Comparison of ENCODE assay signal across 25 mouse cellular contexts in genomic region chr9:120210865-120211264, GRCm38 (mm10).
DNase-seq lines count a peak whose midpoint lies in the region; ATAC-seq and TF ChIP-seq lines count a peak whose summit lies in the region.
"Had no signal": no experiment of that assay in that cellular context is flagged by ENCODE, and none has a peak within 500 bp of the region (broad histone marks: within the 10 kb centered on the region; RNA-seq: fewer than 3 reads in every experiment).

No protein-coding gene starts in this region.

- intact Hi-C loops in heart, postnatal 36 days (cut with DNase I), result loop anchor here (1.0 kb wide), 1 partner anchor 166 kb away; no protein-coding TSS in a partner anchor
- intact Hi-C loops in heart, postnatal 14 days (cut with DNase I), result loop anchor here (2.0 kb wide), 1 partner anchor 168 kb away; no protein-coding TSS in a partner anchor

- TF ChIP-seq EP300 in heart, postnatal 0 days (IDR thresholded peaks at IDR 0.05; ENCODE audit: low read depth), result no peak

- no peak overlapping the region for H3K9ac ChIP-seq in heart, embryonic 14.5 days (ENCODE audit: low read length)
- no peak overlapping the region for H3K9ac ChIP-seq in heart, postnatal 0 days (replicated peaks; ENCODE audit: low read depth, low read length)
- H3K9ac ChIP-seq: embryonic facial prominence, embryonic 12.5 days; embryonic facial prominence, embryonic 15.5 days; forebrain, postnatal 0 days; intestine, embryonic 15.5 days had no signal

- no peaks in the 10 kb centered on the region for H3K36me3 ChIP-seq in heart, embryonic 14.5 days (ENCODE audit: control insufficient read depth, insufficient read depth, low read length)
- no peaks in the 10 kb centered on the region for H3K36me3 ChIP-seq in heart, postnatal 0 days (replicated peaks; ENCODE audit: control insufficient read depth, insufficient read depth, low read length)
- H3K36me3 ChIP-seq: embryonic facial prominence, embryonic 12.5 days; embryonic facial prominence, embryonic 15.5 days; intestine, embryonic 15.5 days had no signal

- DNase-seq in heart, adult 11 months, result peak; percentile 92
- DNase-seq in heart, postnatal 36 days, result no peak
- DNase-seq in heart, postnatal 4 days, result no peak
- peak; percentile 57 for DNase-seq in heart, postnatal 0 days (ENCODE audit: low spot score)
- DNase-seq in heart, postnatal 14 days, result no peak
- peak; percentile 88 for DNase-seq in Muller cell, postnatal 12 days (ENCODE audit: inconsistent ontology term)
- no peak for DNase-seq in spleen, postnatal 14 days (ENCODE audit: low spot score in 2 of 2)
- DNase-seq: adrenal gland, postnatal 10 days; adrenal gland, postnatal 36 days; cerebellum, adult 11 months; cerebellum, adult 2 months; cerebellum, adult 9-11 months; cerebellum, postnatal 25 days; forebrain, postnatal 0 days; gastrocnemius, adult 2 months; gastrocnemius, postnatal 14 days; kidney, adult 11 months; kidney, adult 8-10 months had no signal

- 47% methylated on average over 4 of the region's 4 CpGs for WGBS in heart, embryonic 14.5 days
- 38% methylated on average over 4 of the region's 4 CpGs for WGBS in heart, postnatal 0 days

- peaks cover 6 to 12% of the 10 kb centered on the region in 2 experiments; a peak in 3 of 4 replicates for H3K4me1 ChIP-seq in heart, embryonic 14.5 days (ENCODE audit: control insufficient read depth in 2 of 2, insufficient read depth in 2 of 2, low read length in 2 of 2)
- peaks cover 17% of the 10 kb centered on the region for H3K4me1 ChIP-seq in heart, postnatal 0 days (ENCODE audit: control insufficient read depth, insufficient read depth)
- H3K4me1 ChIP-seq: embryonic facial prominence, embryonic 12.5 days had no signal

- no peak for TF ChIP-seq CTCF in heart, postnatal 0 days (IDR thresholded peaks at IDR 0.05; ENCODE audit: low read depth)

- H3K9me3 ChIP-seq in heart, embryonic 14.5 days (ENCODE audit: control insufficient read depth, low read length), result no peaks in the 10 kb centered on the region
- H3K9me3 ChIP-seq in heart, postnatal 0 days (replicated peaks; ENCODE audit: control insufficient read depth, low read length), result no peaks in the 10 kb centered on the region
- H3K9me3 ChIP-seq: embryonic facial prominence, embryonic 12.5 days; embryonic facial prominence, embryonic 15.5 days; intestine, embryonic 15.5 days had no signal

- ATAC-seq in heart, embryonic 14.5 days (ENCODE audit: insufficient number of reproducible peaks, insufficient read depth, low FRiP score, low read depth), result 0 out of 2 replicates have a peak, but pooled peaks have one; percentile 45
- ATAC-seq in heart, postnatal 0 days (ENCODE audit: insufficient read depth, low read depth), result peak; percentile 68
- ATAC-seq: forebrain, embryonic 14.5 days; forebrain, postnatal 0 days; hindbrain, embryonic 16.5 days; intestine, embryonic 15.5 days; Patski had no signal

- no peak overlapping the region for H3K4me3 ChIP-seq in heart, embryonic 14.5 days (ENCODE audit: control insufficient read depth in 1 of 2, insufficient read depth in 1 of 2, low read depth in 1 of 2, low read length in 2 of 2)
- H3K4me3 ChIP-seq in heart, postnatal 0 days (ENCODE audit: low read depth, low read length), result no peak overlapping the region
- H3K4me3 ChIP-seq: embryonic facial prominence, embryonic 12.5 days; embryonic facial prominence, embryonic 15.5 days; gastrocnemius, adult 2 months; intestine, embryonic 15.5 days had no signal

- no peak overlapping the region; a peak in 1 of 4 replicates for H3K27ac ChIP-seq in heart, embryonic 14.5 days (replicated peaks in 1 of 2; ENCODE audit: control insufficient read depth in 1 of 2, insufficient read depth in 1 of 2, low read depth in 2 of 2, low read length in 2 of 2)
- peak overlapping the region; percentile 61 for H3K27ac ChIP-seq in heart, postnatal 0 days (ENCODE audit: low read depth)
- H3K27ac ChIP-seq: embryonic facial prominence, embryonic 12.5 days; embryonic facial prominence, embryonic 15.5 days; gastrocnemius, adult 2 months; intestine, embryonic 15.5 days had no signal

- H3K27me3 ChIP-seq in heart, embryonic 14.5 days (ENCODE audit: control insufficient read depth, insufficient read depth, low read length), result no peaks in the 10 kb centered on the region
- no peaks in the 10 kb centered on the region for H3K27me3 ChIP-seq in heart, postnatal 0 days (ENCODE audit: control insufficient read depth, insufficient read depth, low read length)
- H3K27me3 ChIP-seq: embryonic facial prominence, embryonic 12.5 days; embryonic facial prominence, embryonic 15.5 days; intestine, embryonic 15.5 days had no signal

- H3K4me2 ChIP-seq in heart, embryonic 14.5 days (ENCODE audit: low read length), result no peak overlapping the region
- no peak overlapping the region for H3K4me2 ChIP-seq in heart, postnatal 0 days (ENCODE audit: low read depth, low read length)
- H3K4me2 ChIP-seq: embryonic facial prominence, embryonic 12.5 days; embryonic facial prominence, embryonic 15.5 days; intestine, embryonic 15.5 days had no signal

Comparison
In these comparisons a context has a peak if more than half of its experiments do, and no peak if none do; other contexts are left out.
1. DNase-seq: peak in heart, adult 11 months (single experiment), heart, postnatal 0 days (single experiment) and Muller cell, postnatal 12 days (single experiment); none in heart, postnatal 36 days (0 of 2), heart, postnatal 4 days (single experiment), heart, postnatal 14 days (0 of 2) and spleen, postnatal 14 days (0 of 2).